Mouse (Mus musculus) gastrocnemius, adult 8-10 months (tissue): ENCODE measurements at regions not wholly inside any gene's neighbourhood (a gene's known extent, or its start where the extent isn't known, plus 50 kb on each side); places are given as distances from the start of the nearest gene placed in this dataset.

ENCODE experiments used
- DNase-seq, 2 experiments: peaks; one replicate each; pipeline ENCODE4 v3.0.0; 2022; ENCODE audit warnings: low spot score in 2 of 2

- no peak for DNase-seq
Measured at GRCm38 (mm10) chr1:185617691-185618090, 163.0 kb downstream of the Slc30a10 start.

- no peak for DNase-seq
Measured at GRCm38 (mm10) chr1:185619011-185619410, 164.4 kb downstream of the Slc30a10 start.

- DNase-seq: no peak
Measured at GRCm38 (mm10) chr1:185628401-185628800, 173.8 kb downstream of the Slc30a10 start.

- no peak for DNase-seq
Measured at GRCm38 (mm10) chr1:185629976-185630375, 175.3 kb downstream of the Slc30a10 start.

- no peak for DNase-seq
Measured at GRCm38 (mm10) chr1:185638631-185639030, 184.0 kb downstream of the Slc30a10 start.

GRCm38 (mm10) chr1:185639486-185639885, 184.8 kb downstream of the Slc30a10 start:
- no peak for DNase-seq

GRCm38 (mm10) chr1:185644026-185644425, 189.4 kb downstream of the Slc30a10 start:
- DNase-seq: peak; percentile 15 to 23

- no peak for DNase-seq
Measured at GRCm38 (mm10) chr1:185648128-185648527, 193.5 kb downstream of the Slc30a10 start.

- no peak for DNase-seq
Measured at GRCm38 (mm10) chr1:185648926-185649325, 194.3 kb downstream of the Slc30a10 start.

- no peak for DNase-seq
Measured at GRCm38 (mm10) chr1:185650926-185651325, 196.3 kb downstream of the Slc30a10 start.

GRCm38 (mm10) chr1:185655021-185655420, 200.4 kb downstream of the Slc30a10 start:
- no peak for DNase-seq

GRCm38 (mm10) chr1:185655461-185655860, 200.8 kb downstream of the Slc30a10 start:
- no peak for DNase-seq

- DNase-seq: no peak
Measured at GRCm38 (mm10) chr1:185657286-185657685, 202.6 kb downstream of the Slc30a10 start.

GRCm38 (mm10) chr1:185659476-185659875, 204.8 kb downstream of the Slc30a10 start:
- DNase-seq: no peak

- no peak for DNase-seq
Measured at GRCm38 (mm10) chr1:185662336-185662735, 207.7 kb downstream of the Slc30a10 start.

- DNase-seq: no peak
Measured at GRCm38 (mm10) chr1:185670029-185670741, 215.5 kb downstream of the Slc30a10 start.

GRCm38 (mm10) chr1:185672940-185673339, 218.3 kb downstream of the Slc30a10 start:
- no peak for DNase-seq

- DNase-seq: no peak
Measured at GRCm38 (mm10) chr1:185675674-185676420, 221.2 kb downstream of the Slc30a10 start.

GRCm38 (mm10) chr1:185681610-185682457, 227.2 kb downstream of the Slc30a10 start:
- DNase-seq: peak; percentile 57 to 59

- no peak for DNase-seq
Measured at GRCm38 (mm10) chr1:185682458-185682750, 227.8 kb downstream of the Slc30a10 start.

- no peak for DNase-seq
Measured at GRCm38 (mm10) chr1:185684638-185685037, 230.0 kb downstream of the Slc30a10 start.

GRCm38 (mm10) chr1:185688506-185688905, 233.9 kb downstream of the Slc30a10 start:
- peak; percentile 46 to 49 for DNase-seq
